Mouse (Mus musculus) liver, embryonic 12.5 days (tissue): ENCODE data around the gene Nme4. TPM values are rescaled to one million over a fixed set of nuclear protein-coding genes. Genes with fewer than 3 reads are reported as not detected.
"Not testable (repeated sequence)": the region's sequence is repeated elsewhere in the genome, so short reads cannot be mapped to it uniquely, and the experiment has no call there.

ENCODE experiments used
- ATAC-seq: fragments of 200-750 bp; cut with Nextera tagmentation; 2 replicates; pipeline ENCODE4 v1.8.0; 2017; ENCODE audit warnings: moderate number of reproducible peaks, mild to moderate bottlenecking, moderate library complexity
- H3K27ac ChIP-seq: fragments of 300-500 bp; sonication (generic); 2 replicates; pipeline ENCODE4 v1.5.1; 2016; ENCODE audit warnings: mild to moderate bottlenecking
- H3K27me3 ChIP-seq: fragments of 300-500 bp; sonication (generic); replicated peaks from 2 replicates; pipeline ENCODE4 v1.6.1; 2016; ENCODE audit warnings: mild to moderate bottlenecking, moderate library complexity
- H3K36me3 ChIP-seq: fragments of 300-500 bp; sonication (generic); 2 replicates; pipeline ENCODE4 v1.6.1; 2016; ENCODE audit warnings: mild to moderate bottlenecking, moderate library complexity
- H3K4me1 ChIP-seq: fragments of 300-500 bp; sonication (generic); 2 replicates; pipeline ENCODE4 v1.6.1; 2016
- H3K4me2 ChIP-seq: fragments of 300-500 bp; sonication (generic); 2 replicates; pipeline ENCODE4 v1.6.1; 2016; ENCODE audit warnings: mild to moderate bottlenecking, moderate library complexity
- H3K4me3 ChIP-seq: fragments of 300-500 bp; sonication (generic); 2 replicates; pipeline ENCODE4 v1.5.1; 2016; ENCODE audit warnings: mild to moderate bottlenecking, moderate library complexity
- H3K9ac ChIP-seq: fragments of 300-500 bp; sonication (generic); 2 replicates; pipeline ENCODE4 v1.6.1; 2016; ENCODE audit warnings: mild to moderate bottlenecking, moderate library complexity
- H3K9me3 ChIP-seq: fragments of 300-500 bp; sonication (generic); replicated peaks from 2 replicates; pipeline ENCODE4 v1.6.1; 2016; ENCODE audit warnings: mild to moderate bottlenecking, moderate library complexity
- WGBS: fragments of 180-500 bp; shearing (Covaris S2); methylation state at CpG from one replicate; pipeline ENCODE4 v1.1.7; 2016; ENCODE audit not compliant: insufficient replicate concordance; 5-methylcytosine and 5-hydroxymethylcytosine counted together
- polyA plus RNA-seq: library from polyadenylated mRNA; unstranded; fragments of >200 nt; fragmentation: Nextera tagmentation; extraction: Ambion mirVana; gene quantifications from 2 replicates; pipeline ENCODE4 v1.2.1, GENCODE M21; 2016

The Nme4 gene
- polyA plus RNA-seq, 1 experiment from 2014 or later: 65.9 TPM

GRCm38 (mm10) chr17:26123267-26123684 is 27.9 kb upstream of the Nme4 start, which contains the start of gene Mrpl28:
Gene Mrpl28, plus strand, starts transcription at chr17:26123500.
- Histone ChIP-seq H3K9ac (peak within 1 kb of the TSS; percentile 83), H3K4me3 (peak within 1 kb of the TSS; percentile 94), H3K36me3 (peaks cover 34% of the 10 kb centered on the region), H3K4me2 (peak within 1 kb of the TSS; percentile 84), H3K27me3 (peaks cover 15% of the 10 kb centered on the region), H3K27ac (peak within 1 kb of the TSS; percentile 76), H3K9me3 (no peaks in the 10 kb centered on the region), H3K4me1 (peaks cover 30% of the 10 kb centered on the region)
- ATAC-seq: peak; percentile 85
- whole genome bisulfite sequencing: under 1% methylated on average over 32 of the region's 32 CpGs

- Histone ChIP-seq H3K4me2 (peak overlapping the region; percentile 84), H3K27me3 (peaks cover 22% of the 10 kb centered on the region), H3K9me3 (no peaks in the 10 kb centered on the region), H3K4me3 (peak overlapping the region; percentile 94; the same call in 1 of the 2 replicates), H3K27ac (no peak overlapping the region), H3K36me3 (peaks cover 27% of the 10 kb centered on the region), H3K4me1 (peaks cover 30% of the 10 kb centered on the region), H3K9ac (no peak overlapping the region)
- 53% methylated on average over 5 of the region's 5 CpGs for WGBS
- ATAC-seq: no peak
These were observed 27.2 kb upstream of the Nme4 start for GRCm38 (mm10) chr17:26122431-26123140.

- Histone ChIP-seq H3K36me3 (peaks cover 1% of the 10 kb centered on the region), H3K27ac (no peak overlapping the region), H3K4me1 (peaks cover 35% of the 10 kb centered on the region), H3K27me3 (peaks cover 47% of the 10 kb centered on the region), H3K4me3 (no peak overlapping the region), H3K9ac (no peak overlapping the region), H3K9me3 (no peaks in the 10 kb centered on the region), H3K4me2 (0 out of 2 replicates have a peak overlapping the region, but pooled peaks have one; percentile 8)
- 39% methylated on average over 33 of the region's 33 CpGs for WGBS
- peak; percentile 41; the same call in 1 of the 2 replicates for ATAC-seq
These were observed 24.6 kb upstream of the Nme4 start for GRCm38 (mm10) chr17:26119766-26120710.

- Histone ChIP-seq H3K36me3 (no peaks in the 10 kb centered on the region), H3K4me3 (no peak overlapping the region), H3K9me3 (no peaks in the 10 kb centered on the region), H3K27me3 (peaks cover 81% of the 10 kb centered on the region), H3K27ac (no peak overlapping the region), H3K4me2 (no peak overlapping the region), H3K4me1 (peaks cover 32% of the 10 kb centered on the region), H3K9ac (no peak overlapping the region)
- WGBS: 77% methylated on average over 17 of the region's 17 CpGs
- ATAC-seq: no peak
These were observed 21.3 kb upstream of the Nme4 start for GRCm38 (mm10) chr17:26116503-26117258.

- Histone ChIP-seq H3K36me3 (no peaks in the 10 kb centered on the region), H3K4me2 (no peak overlapping the region), H3K4me3 (no peak overlapping the region), H3K9ac (no peak overlapping the region), H3K4me1 (peaks cover 32% of the 10 kb centered on the region), H3K27ac (no peak overlapping the region), H3K27me3 (peaks cover 87% of the 10 kb centered on the region), H3K9me3 (no peaks in the 10 kb centered on the region)
- 64% methylated on average over 3 of the region's 3 CpGs for WGBS
- no peak for ATAC-seq
These were observed 20.6 kb upstream of the Nme4 start for GRCm38 (mm10) chr17:26115956-26116487.

GRCm38 (mm10) chr17:26115205-26115898 is 19.9 kb upstream of the Nme4 start:
- no peak overlapping the region for H3K4me3 ChIP-seq
- no peak overlapping the region for H3K9ac ChIP-seq
- no peak overlapping the region for H3K27ac ChIP-seq
- H3K4me1 ChIP-seq: peaks cover 30% of the 10 kb centered on the region
- no peaks in the 10 kb centered on the region for H3K9me3 ChIP-seq
- ATAC-seq: no peak
- peaks cover 94% of the 10 kb centered on the region for H3K27me3 ChIP-seq
- WGBS: 72% methylated on average over 7 of the region's 7 CpGs
- no peaks in the 10 kb centered on the region for H3K36me3 ChIP-seq
- H3K4me2 ChIP-seq: no peak overlapping the region

GRCm38 (mm10) chr17:26114461-26114860 is 19.1 kb upstream of the Nme4 start:
- H3K4me2 ChIP-seq, H3K9me3 ChIP-seq, H3K9ac ChIP-seq, ATAC-seq, H3K27ac ChIP-seq, H3K36me3 ChIP-seq, H3K4me3 ChIP-seq: not testable (repeated sequence)
- 50% methylated on average over 7 of the region's 7 CpGs for WGBS
- Histone ChIP-seq H3K4me1 (peaks cover 22% of the 10 kb centered on the region), H3K27me3 (peaks cover 96% of the 10 kb centered on the region)

GRCm38 (mm10) chr17:26114061-26114460 is 18.7 kb upstream of the Nme4 start:
- Histone ChIP-seq H3K4me2 (peak overlapping the region; percentile 95), H3K4me1 (peaks cover 22% of the 10 kb centered on the region), H3K4me3 (peak overlapping the region; percentile 73), H3K27ac (no peak overlapping the region), H3K27me3 (peaks cover 93% of the 10 kb centered on the region), H3K9ac (peak overlapping the region; percentile 80), H3K36me3 (no peaks in the 10 kb centered on the region), H3K9me3 (no peaks in the 10 kb centered on the region)
- ATAC-seq: no peak
- WGBS: 13% methylated on average over 8 of the region's 8 CpGs

- peak within 1 kb of the TSS; percentile 95 for H3K4me2 ChIP-seq
- H3K27ac ChIP-seq: no peak within 1 kb of the TSS
- no peaks in the 10 kb centered on the region for H3K36me3 ChIP-seq
- peaks cover 91% of the 10 kb centered on the region for H3K27me3 ChIP-seq
- ATAC-seq: peak; percentile 74
- no peaks in the 10 kb centered on the region for H3K9me3 ChIP-seq
- H3K4me3 ChIP-seq: peak within 1 kb of the TSS; percentile 73
- 1% methylated on average over 75 of the region's 75 CpGs for WGBS
- H3K9ac ChIP-seq: peak within 1 kb of the TSS; percentile 80
- peaks cover 22% of the 10 kb centered on the region for H3K4me1 ChIP-seq
These were observed 18.0 kb upstream of the Nme4 start, which contains the start of gene Tmem8 for GRCm38 (mm10) chr17:26113181-26113948. Gene Tmem8, plus strand, starts transcription at chr17:26113299.

GRCm38 (mm10) chr17:26112751-26113150 is 17.3 kb upstream of the Nme4 start:
- Histone ChIP-seq H3K36me3 (no peaks in the 10 kb centered on the region), H3K4me2 (peak overlapping the region; percentile 95), H3K27me3 (peaks cover 85% of the 10 kb centered on the region), H3K4me3 (peak overlapping the region; percentile 73), H3K27ac (no peak overlapping the region), H3K9ac (peak overlapping the region; percentile 80), H3K9me3 (no peaks in the 10 kb centered on the region), H3K4me1 (peaks cover 22% of the 10 kb centered on the region)
- 19% methylated on average over 14 of the region's 14 CpGs for WGBS
- no peak; the same call in 1 of the 2 replicates for ATAC-seq
